Mouse (Mus musculus): ENCODE measurements at regions not wholly inside any gene's neighbourhood (a gene's known extent, or its start where the extent isn't known, plus 50 kb on each side); places are given as distances from the start of the nearest gene placed in this dataset.
A peak's percentile ranks its signal among the peaks of the same experiment; 100 is the strongest.

- DNase-seq (ENCODE audit: low spot score) (no peak), ATAC-seq (ENCODE audit: extremely low read depth, insufficient number of reproducible peaks, low FRiP score, poor library complexity, severe bottlenecking) (no peak)
- H3K4me3 ChIP-seq (ENCODE audit: low read depth, low read length), result no peak overlapping the region
- H3K27me3 ChIP-seq (ENCODE audit: insufficient read depth, low read length), result no peaks in the 10 kb centered on the region
- no peak for TF ChIP-seq GATA2 (IDR thresholded peaks at IDR 0.05; ENCODE audit: borderline replicate concordance, low read depth, low read length)
- no peak for TF ChIP-seq CTCF (IDR thresholded peaks at IDR 0.05; ENCODE audit: low read depth, low read length)
- no peak for TF ChIP-seq GATA1 (IDR thresholded peaks at IDR 0.05; ENCODE audit: borderline replicate concordance, low read length)
- TF ChIP-seq TAL1 (conservative IDR thresholded peaks at IDR 0.05; ENCODE audit: low read depth, low read length), result no peak
- TF ChIP-seq POLR2AphosphoS5 (IDR thresholded peaks at IDR 0.05; ENCODE audit: insufficient replicate concordance, low read depth, low read length), result no peak
- H3K9me3 ChIP-seq (replicated peaks), result peaks cover 62% of the 10 kb centered on the region
- H3K4me1 ChIP-seq (ENCODE audit: insufficient read depth, low read depth, low read length), result no peaks in the 10 kb centered on the region
- H3K36me3 ChIP-seq (replicated peaks), result no peaks in the 10 kb centered on the region
These were observed 55.3 kb upstream of the Plekha5 start for GRCm38 (mm10) chr6:140368354-140369069.

DNA sequence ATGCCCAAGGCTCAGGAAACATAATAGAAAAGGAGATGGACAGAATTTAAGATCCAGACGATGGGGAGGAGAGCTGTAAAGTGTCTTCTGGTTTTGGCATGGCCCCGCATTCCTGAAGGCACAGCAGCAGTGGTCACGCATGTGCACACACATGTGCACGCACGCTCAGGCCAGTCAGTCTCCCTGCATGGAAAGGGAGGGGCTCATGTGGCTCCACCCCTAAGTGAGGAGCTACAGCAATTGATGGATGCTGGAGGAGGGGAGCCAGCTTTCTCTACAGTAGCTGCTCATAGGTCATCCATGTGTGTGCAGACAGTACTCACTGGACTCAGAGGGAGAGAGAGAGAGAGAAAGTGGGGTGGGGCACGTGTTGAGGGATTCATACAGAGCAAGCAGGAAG, 56.6 kb upstream of the Plekha5 start:
- ATAC-seq (ENCODE audit: extremely low read depth, insufficient number of reproducible peaks, low FRiP score, poor library complexity, severe bottlenecking) (no peak), DNase-seq (ENCODE audit: low spot score) (no peak)
- no peaks in the 10 kb centered on the region for H3K27me3 ChIP-seq (ENCODE audit: insufficient read depth, low read length)
- 0 out of 2 replicates have a peak overlapping the region, but pooled peaks have one; percentile 17 for H3K4me3 ChIP-seq (ENCODE audit: low read depth, low read length)
- H3K36me3 ChIP-seq (replicated peaks), result no peaks in the 10 kb centered on the region
- no peaks in the 10 kb centered on the region for H3K4me1 ChIP-seq (ENCODE audit: insufficient read depth, low read depth, low read length)
- TF ChIP-seq GATA2 (IDR thresholded peaks at IDR 0.05; ENCODE audit: borderline replicate concordance, low read depth, low read length), result no peak
- no peak for TF ChIP-seq GATA1 (IDR thresholded peaks at IDR 0.05; ENCODE audit: borderline replicate concordance, low read length)
- no peak for TF ChIP-seq POLR2AphosphoS5 (IDR thresholded peaks at IDR 0.05; ENCODE audit: insufficient replicate concordance, low read depth, low read length)
- peaks cover 56% of the 10 kb centered on the region for H3K9me3 ChIP-seq (replicated peaks)

DNA sequence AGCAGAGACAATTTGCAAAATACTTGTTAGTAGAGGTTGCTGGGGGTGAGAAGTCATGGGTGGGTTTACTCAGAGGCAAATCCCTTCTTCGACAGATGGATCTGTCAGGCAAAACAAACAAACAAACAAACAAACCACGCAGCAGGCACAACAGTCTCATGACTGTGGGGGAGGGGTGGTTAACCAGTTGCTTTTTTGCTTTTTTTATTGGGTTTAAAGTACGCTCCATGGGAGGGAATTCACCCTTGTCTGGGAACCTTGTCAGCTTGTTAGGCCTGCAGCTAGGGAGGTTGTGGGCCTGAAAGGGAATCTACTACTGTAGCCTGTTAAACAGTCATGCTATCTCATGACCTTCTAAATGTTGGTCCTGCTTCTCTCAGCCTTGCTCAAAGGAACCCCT, 57.1 kb upstream of the Plekha5 start:
- peaks cover 58% of the 10 kb centered on the region for H3K9me3 ChIP-seq (replicated peaks)
- H3K36me3 ChIP-seq (replicated peaks), result no peaks in the 10 kb centered on the region
- no peaks in the 10 kb centered on the region for H3K4me1 ChIP-seq (ENCODE audit: insufficient read depth, low read depth, low read length)
- H3K4me3 ChIP-seq (ENCODE audit: low read depth, low read length), result no peak overlapping the region
- ATAC-seq (ENCODE audit: extremely low read depth, insufficient number of reproducible peaks, low FRiP score, poor library complexity, severe bottlenecking) (no peak), DNase-seq (ENCODE audit: low spot score) (no peak)
- TF ChIP-seq GATA1 (IDR thresholded peaks at IDR 0.05; ENCODE audit: borderline replicate concordance, low read length) (no peak), GATA2 (IDR thresholded peaks at IDR 0.05; ENCODE audit: borderline replicate concordance, low read depth, low read length) (no peak), CTCF (IDR thresholded peaks at IDR 0.05; ENCODE audit: low read depth, low read length) (no peak), POLR2AphosphoS5 (IDR thresholded peaks at IDR 0.05; ENCODE audit: insufficient replicate concordance, low read depth, low read length) (no peak), TAL1 (conservative IDR thresholded peaks at IDR 0.05; ENCODE audit: low read depth, low read length) (no peak)
- no peaks in the 10 kb centered on the region for H3K27me3 ChIP-seq (ENCODE audit: insufficient read depth, low read length)

DNA sequence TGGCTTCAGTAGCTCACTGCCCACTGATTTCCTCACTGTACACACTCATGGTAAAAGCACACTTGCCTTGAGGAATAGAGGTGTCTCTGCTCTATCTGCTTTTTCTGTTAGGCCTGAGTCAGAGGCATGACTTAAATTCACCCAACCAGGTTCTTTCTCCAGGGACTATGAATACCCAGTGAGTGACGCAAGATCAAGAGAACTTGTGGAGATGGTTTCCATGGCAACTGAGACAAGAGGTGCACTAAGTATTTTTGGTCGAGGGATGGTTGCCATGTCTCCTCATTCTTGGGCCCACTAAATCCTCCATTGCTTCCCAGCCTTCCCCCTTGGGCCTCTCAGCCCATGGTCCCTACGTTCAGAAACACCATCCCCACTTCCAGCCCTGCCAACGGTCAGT, 62.9 kb upstream of the Plekha5 start:
- Histone ChIP-seq H3K9me3 (replicated peaks) (peaks cover 50% of the 10 kb centered on the region), H3K4me3 (ENCODE audit: low read depth, low read length) (no peak overlapping the region), H3K27me3 (ENCODE audit: insufficient read depth, low read length) (no peaks in the 10 kb centered on the region), H3K36me3 (replicated peaks) (no peaks in the 10 kb centered on the region), H3K4me1 (ENCODE audit: insufficient read depth, low read depth, low read length) (no peaks in the 10 kb centered on the region)
- ATAC-seq (ENCODE audit: extremely low read depth, insufficient number of reproducible peaks, low FRiP score, poor library complexity, severe bottlenecking), result no peak
- no peak for TF ChIP-seq CTCF (IDR thresholded peaks at IDR 0.05; ENCODE audit: low read depth, low read length)
- no peak for DNase-seq (ENCODE audit: low spot score)

- TF ChIP-seq GATA1 (IDR thresholded peaks at IDR 0.05; ENCODE audit: borderline replicate concordance, low read length) (no peak), GATA2 (IDR thresholded peaks at IDR 0.05; ENCODE audit: borderline replicate concordance, low read depth, low read length) (no peak), TAL1 (conservative IDR thresholded peaks at IDR 0.05; ENCODE audit: low read depth, low read length) (no peak), CTCF (IDR thresholded peaks at IDR 0.05; ENCODE audit: low read depth, low read length) (no peak), POLR2AphosphoS5 (IDR thresholded peaks at IDR 0.05; ENCODE audit: insufficient replicate concordance, low read depth, low read length) (no peak)
- peaks cover 50% of the 10 kb centered on the region for H3K9me3 ChIP-seq (replicated peaks)
- ATAC-seq (ENCODE audit: extremely low read depth, insufficient number of reproducible peaks, low FRiP score, poor library complexity, severe bottlenecking) (no peak), DNase-seq (ENCODE audit: low spot score) (no peak)
- no peak overlapping the region for H3K4me3 ChIP-seq (ENCODE audit: low read depth, low read length)
- H3K27me3 ChIP-seq (ENCODE audit: insufficient read depth, low read length), result no peaks in the 10 kb centered on the region
- no peaks in the 10 kb centered on the region for H3K36me3 ChIP-seq (replicated peaks)
- H3K4me1 ChIP-seq (ENCODE audit: insufficient read depth, low read depth, low read length), result no peaks in the 10 kb centered on the region
These were observed 66.0 kb upstream of the Plekha5 start for GRCm38 (mm10) chr6:140357901-140358300.

DNA sequence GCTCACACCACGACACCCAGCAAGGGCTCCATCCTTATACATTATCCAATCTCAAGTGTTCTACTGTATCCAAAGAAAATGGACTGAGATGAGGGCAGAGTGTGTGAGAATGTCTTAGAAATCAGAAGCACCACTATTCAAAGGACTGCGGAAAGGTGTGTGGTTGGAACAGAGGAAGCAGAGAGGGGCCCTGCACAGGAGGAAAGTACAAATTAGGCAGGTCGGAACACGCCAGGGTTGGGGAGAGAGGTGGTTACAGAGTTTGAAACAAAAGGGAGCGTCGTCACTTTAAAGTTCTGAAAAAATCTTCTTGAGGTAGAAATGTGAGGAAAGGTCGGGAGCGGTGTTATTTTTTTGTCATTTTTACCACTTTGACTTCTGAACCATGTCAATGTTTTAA, 66.6 kb upstream of the Plekha5 start:
- H3K9me3 ChIP-seq (replicated peaks), result peaks cover 50% of the 10 kb centered on the region
- no peak overlapping the region for H3K4me3 ChIP-seq (ENCODE audit: low read depth, low read length)
- TF ChIP-seq GATA1 (IDR thresholded peaks at IDR 0.05; ENCODE audit: borderline replicate concordance, low read length) (no peak), POLR2AphosphoS5 (IDR thresholded peaks at IDR 0.05; ENCODE audit: insufficient replicate concordance, low read depth, low read length) (no peak), CTCF (IDR thresholded peaks at IDR 0.05; ENCODE audit: low read depth, low read length) (no peak), TAL1 (conservative IDR thresholded peaks at IDR 0.05; ENCODE audit: low read depth, low read length) (no peak), GATA2 (IDR thresholded peaks at IDR 0.05; ENCODE audit: borderline replicate concordance, low read depth, low read length) (no peak)
- ATAC-seq (ENCODE audit: extremely low read depth, insufficient number of reproducible peaks, low FRiP score, poor library complexity, severe bottlenecking) (no peak), DNase-seq (ENCODE audit: low spot score) (no peak)
- H3K27me3 ChIP-seq (ENCODE audit: insufficient read depth, low read length), result no peaks in the 10 kb centered on the region
- no peaks in the 10 kb centered on the region for H3K36me3 ChIP-seq (replicated peaks)
- H3K4me1 ChIP-seq (ENCODE audit: insufficient read depth, low read depth, low read length), result no peaks in the 10 kb centered on the region

Measured in G1E (cell line).